Mouse (Mus musculus): ENCODE data around the gene Lce1j.

- TF ChIP-seq CTCF (IDR thresholded peaks at IDR 0.05; ENCODE audit: control insufficient read depth, insufficient read depth, insufficient replicate concordance, low read depth, low read length) (no peak), POLR2A (IDR thresholded peaks at IDR 0.05; ENCODE audit: control insufficient read depth, low read depth, low read length) (no peak)
Observed at GRCm38 (mm10) chr3:92764965-92765364, 25.3 kb downstream of the Lce1j start, which contains the start of gene Lce1h.
